Mouse (Mus musculus): ENCODE results near the gene Ccl21a.

Ccl21a gene

DNA sequence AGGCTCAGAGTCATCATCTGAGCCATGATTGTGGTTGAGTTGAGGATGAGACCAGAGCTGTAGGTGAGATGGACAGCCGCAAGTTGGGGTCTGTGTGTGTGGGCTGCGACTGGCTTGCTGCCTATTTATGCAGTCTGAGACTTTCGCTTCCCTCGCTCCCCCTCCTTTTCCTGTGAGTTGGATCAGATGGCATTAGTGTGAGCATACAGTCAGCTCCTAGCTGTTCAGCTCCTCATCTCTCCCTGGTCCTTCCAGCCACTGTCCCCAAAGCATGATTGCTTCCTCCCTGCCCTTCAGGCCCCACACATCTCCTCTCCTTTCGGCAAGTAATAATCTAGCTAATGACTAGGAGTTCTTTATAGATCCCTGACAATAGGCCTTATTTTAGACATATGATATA is at the start of gene Ccl21a:
TSS of gene Ccl21a (minus strand) at position 101 of the 400 bp plus-strand sequence.
- no CpG with 5 or more reads among the region's 5 CpGs for WGBS

DNA sequence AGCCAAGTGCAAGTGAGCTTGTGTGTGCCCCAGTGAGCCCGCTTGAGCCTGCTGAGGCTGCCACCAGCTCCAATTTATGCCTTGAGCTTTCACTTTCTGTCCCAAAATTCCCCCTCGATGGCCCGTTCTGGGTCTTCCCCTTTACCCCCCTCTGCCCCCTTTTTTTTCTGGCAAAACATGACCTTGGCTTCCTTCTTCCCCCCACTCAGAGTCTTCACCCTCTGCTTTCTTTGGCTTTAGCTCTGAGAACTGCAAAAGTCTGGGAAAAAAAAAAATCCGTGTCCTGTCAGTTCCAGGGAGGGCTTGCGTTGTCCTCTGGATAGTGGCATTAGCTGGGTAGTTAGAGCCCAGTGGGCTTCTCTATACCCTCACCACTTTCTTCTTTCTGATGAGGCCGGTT is 17.3 kb downstream of the Ccl21a start, which contains the start of gene Ccl19:
TSS of gene Ccl19 (minus strand) at position 101 of the 400 bp plus-strand sequence.
- WGBS: no CpG with 5 or more reads among the region's 6 CpGs

DNA sequence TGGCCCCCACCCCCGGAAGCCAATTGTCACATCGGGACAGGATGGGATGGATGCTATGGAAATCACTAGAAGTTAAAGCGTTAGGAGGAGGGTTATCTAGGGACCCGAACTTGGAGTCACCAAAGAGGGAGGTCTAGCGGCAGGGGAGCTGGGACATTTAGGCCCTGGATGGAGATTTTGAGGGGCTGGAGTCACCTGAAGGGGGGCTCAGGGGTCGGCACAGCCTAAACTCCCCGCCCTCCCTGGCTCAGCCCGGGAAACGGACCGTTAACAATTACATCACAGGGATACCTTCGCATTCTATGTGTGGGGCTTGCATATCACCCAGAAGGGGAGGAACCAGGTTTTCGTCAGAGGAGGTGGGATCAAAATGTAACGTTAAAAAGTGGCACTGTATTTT is 38.5 kb downstream of the Ccl21a start, which contains the start of gene 4930578G10Rik:
TSS of gene 4930578G10Rik (plus strand) at position 301 of the 400 bp plus-strand sequence.
- no CpG with 5 or more reads among the region's 13 CpGs for WGBS

Measured in cerebral cortex, adult 2 months (tissue).